Mouse (Mus musculus) megakaryocyte, adult 5-6 weeks (primary cell): ENCODE data around the gene Syngr3. TPM values are rescaled to one million over a fixed set of nuclear protein-coding genes. Genes with fewer than 3 reads are reported as not detected.
"Not testable (repeated sequence)": the region's sequence is repeated elsewhere in the genome, so short reads cannot be mapped to it uniquely, and the experiment has no call there.

ENCODE experiments used
- ATAC-seq: 2 replicates; pipeline ENCODE4 v1.8.0; 2016; ENCODE audit warnings: mild to moderate bottlenecking, inconsistent platforms; ENCODE audit not compliant: poor library complexity, severe bottlenecking
- total RNA-seq, 2 experiments: library from RNA; stranded (forward) in 1 of 2; stranded (reverse) in 1 of 2; fragments of 153-499, 151-499 nt in 1 of 2; fragments of 221-1000, 200-1000 nt in 1 of 2; gene quantifications; 2 replicates each; pipeline versions ENCODE4 v1.2.3 to v1.2.4; 2015 to 2017

The Syngr3 gene
- total RNA-seq, 2 experiments from 2014 or later, result not detected

GRCm38 (mm10) chr17:24720616-24721015, 30.9 kb upstream of the Syngr3 start:
- ATAC-seq, result not testable (repeated sequence)

DNA sequence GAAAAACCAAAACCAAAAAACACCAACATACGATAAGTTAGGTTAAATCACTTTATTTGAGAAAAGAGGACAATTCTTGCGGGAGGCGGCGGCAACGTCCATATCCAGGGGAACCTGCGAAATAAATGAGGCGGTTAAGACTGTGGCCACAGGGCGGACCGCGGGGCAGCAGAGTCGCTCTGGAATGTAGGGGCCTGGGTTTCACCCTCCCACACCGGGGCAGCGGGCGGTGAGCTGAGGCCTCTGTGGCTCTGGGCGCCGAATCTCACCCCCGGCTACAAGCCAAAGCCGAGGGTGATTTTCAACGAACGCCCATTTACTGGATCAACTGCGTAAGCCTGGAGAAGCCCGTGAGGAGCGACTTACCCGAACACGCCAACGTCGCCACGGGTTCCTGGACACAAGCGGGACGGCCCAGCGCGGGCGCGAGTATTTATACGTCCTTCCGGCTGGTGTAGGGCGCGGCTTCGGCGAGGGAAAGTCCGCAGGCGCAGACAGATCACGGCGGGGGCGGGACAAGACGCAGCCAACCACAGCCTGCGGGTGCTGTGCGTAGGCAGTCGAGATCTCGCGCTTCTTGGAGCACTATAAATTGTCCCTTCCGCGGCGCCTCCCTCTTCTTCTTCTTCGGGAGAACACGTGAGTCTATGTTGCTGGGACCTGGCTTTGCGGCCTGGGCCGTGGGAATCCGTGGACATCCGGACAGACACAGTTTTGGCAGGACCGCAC, 29.9 kb upstream of the Syngr3 start:
- ATAC-seq, result peak; percentile 92

- ATAC-seq, result not testable (repeated sequence)
Observed at GRCm38 (mm10) chr17:24718938-24719337, 29.2 kb upstream of the Syngr3 start.

DNA sequence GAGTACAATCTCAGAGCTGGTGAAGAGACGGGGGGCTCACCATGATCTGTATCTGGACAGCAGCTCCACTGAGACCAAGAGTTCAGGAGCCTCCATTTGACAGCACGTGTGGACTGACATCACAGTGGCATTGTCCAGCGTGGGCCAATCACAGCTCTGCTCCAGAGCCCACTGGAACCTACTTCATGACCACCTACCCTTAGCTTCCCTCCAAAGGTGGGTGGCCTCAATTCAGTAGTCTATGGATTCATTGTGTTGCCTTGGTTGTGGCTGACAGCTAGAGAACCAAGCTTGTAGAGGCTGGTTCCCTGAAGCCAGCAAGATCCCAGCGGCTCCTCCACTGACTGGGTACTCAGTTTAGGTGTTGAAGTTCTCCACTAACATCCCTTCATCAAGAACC, 28.2 kb upstream of the Syngr3 start, which contains the start of the genes Rnf151 and Rps2:
Gene Rnf151 (minus strand): TSS at position 121 of the 400 bp plus-strand sequence.
Gene Rps2 (plus strand): TSS at position 174 of the 400 bp plus-strand sequence.
- ATAC-seq, result no peak

GRCm38 (mm10) chr17:24716166-24716682, 26.5 kb upstream of the Syngr3 start:
- no peak for ATAC-seq

DNA sequence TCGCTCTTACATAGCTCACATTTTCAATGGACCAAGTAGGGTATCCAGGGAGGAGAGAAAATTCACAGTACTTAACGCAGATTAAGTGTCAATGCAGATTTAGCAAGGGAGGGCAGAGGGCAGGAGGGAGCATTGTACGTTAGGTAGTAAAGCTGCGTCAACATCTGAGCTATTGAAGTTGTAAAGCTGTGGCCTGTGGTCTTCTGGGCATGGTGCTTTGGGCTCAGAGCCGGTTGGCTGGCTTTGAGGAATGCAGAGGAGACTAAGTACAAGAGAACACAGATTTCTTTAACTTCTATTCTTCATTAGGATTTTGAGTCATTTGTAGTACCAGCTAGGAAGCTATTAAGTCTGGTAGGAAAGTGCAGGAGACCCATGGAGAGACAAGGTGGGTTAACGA, 25.8 kb upstream of the Syngr3 start:
- no peak for ATAC-seq

DNA sequence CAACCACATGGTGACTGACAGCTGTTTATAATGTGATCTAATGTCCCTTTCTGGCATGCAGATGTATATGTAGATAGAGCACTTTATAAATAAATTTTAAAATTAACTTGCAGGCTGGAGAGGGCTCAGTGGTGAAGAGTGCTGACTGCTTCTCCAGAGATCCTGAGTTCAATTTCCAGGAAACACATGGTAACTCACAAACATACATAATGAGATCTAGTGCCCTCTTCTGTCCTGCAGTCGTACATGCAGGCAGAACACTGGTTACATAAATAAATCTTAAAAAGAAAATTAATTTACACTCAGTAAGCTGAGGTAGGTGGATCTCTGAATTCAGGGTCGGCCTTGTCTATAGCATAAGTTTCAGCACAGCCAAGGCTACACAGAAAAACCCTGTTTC, 18.9 kb upstream of the Syngr3 start:
- peak; percentile 43 for ATAC-seq

DNA sequence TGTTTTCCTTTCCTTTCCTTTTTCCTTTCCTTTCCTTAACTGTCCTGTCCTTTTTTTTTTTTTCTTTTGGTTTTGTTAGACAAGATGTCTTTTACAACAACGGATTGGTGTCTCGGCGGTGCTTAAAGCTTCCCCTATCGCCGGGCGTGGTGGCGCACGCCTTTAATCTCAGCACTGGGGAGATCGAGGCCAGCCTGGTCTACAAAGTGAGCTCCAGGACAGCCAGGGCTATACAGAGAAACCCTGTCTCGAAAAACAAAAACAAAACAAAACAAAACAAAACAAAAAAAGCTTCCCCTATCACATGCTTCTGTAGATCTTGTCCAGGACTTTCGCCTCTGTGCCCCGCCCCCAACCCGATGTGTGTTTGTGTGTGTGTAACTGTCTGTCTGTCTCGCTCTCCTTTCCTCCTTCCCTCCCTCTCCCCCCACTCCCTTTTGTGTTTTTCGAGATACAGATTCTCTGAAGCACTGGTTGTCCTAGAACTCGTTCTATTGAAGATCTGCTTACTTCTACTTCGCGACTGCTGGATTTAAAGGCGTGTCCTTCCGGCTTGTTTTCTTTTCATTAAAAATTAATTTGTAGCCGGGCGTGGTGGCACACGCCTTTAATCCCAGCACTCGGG, 18.2 kb upstream of the Syngr3 start:
- ATAC-seq, result peak; percentile 28

DNA sequence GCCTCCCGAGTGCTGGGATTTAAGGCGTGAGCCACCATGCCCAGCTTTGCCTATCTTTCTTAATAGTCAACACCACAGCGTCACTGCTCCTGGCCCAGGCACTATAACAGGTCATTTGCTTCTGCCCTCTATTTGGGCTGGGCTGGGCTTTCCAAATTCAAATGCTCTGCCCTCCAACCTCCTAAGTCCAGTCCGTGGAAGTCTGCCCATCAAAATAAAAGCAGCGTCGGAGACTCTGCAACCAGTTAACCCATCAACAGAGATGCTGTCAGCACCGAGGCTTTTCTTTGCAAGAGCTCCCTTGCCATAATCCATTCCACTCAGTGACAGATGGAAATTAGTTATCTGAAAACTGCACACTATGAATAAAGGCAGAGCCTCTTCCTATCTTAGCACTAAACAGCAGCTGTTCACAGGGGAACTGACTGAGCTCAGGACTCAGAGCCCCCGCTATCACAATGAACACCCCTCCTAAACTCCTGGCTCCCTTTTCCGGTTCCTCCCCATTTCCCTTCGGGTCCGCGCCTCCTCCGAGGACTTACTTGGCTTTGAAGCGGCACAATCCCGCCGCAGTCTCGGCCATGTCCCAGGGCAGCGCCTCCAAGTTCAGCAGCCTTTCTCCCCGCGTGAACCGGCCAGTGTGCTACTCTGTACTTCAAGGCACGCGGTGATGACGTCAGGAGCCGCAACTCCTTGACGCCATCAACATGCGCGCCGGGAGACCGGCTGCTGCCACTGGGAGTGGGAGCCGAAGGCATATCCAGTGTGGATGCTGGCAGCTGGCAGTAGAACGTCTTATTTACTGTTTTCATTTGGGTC, 17.4 kb upstream of the Syngr3 start, which contains the start of gene Tbl3:
Gene Tbl3 (minus strand): TSS at position 679 of the 819 bp plus-strand sequence.
- ATAC-seq, result peak; percentile 96

- ATAC-seq, result no peak
Observed at GRCm38 (mm10) chr17:24705821-24706220, 16.1 kb upstream of the Syngr3 start.

GRCm38 (mm10) chr17:24701251-24701650, 11.5 kb upstream of the Syngr3 start:
- ATAC-seq, result no peak

DNA sequence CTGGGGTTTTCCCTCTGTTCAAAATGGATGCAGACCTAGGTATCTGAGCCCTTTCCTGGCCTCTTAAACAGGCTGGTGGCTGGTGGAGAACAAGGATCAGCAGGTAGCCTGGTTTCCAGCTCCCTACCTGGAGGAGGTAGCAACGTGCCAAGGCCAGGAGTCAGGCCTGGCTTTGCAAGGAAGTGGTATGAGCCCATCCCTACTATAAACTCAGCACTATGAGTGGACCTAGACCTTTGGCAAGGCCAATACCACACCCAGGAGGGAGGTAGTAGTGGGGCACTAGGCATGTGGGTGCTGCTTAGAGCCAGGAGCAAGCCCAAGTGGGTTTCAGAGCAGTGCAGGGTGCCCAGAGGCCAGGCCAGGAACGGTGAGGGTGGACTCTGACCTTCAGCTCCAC, 9.7 kb upstream of the Syngr3 start:
- ATAC-seq, result no peak

- ATAC-seq, result no peak
Observed at GRCm38 (mm10) chr17:24698715-24699114, 9.0 kb upstream of the Syngr3 start.

DNA sequence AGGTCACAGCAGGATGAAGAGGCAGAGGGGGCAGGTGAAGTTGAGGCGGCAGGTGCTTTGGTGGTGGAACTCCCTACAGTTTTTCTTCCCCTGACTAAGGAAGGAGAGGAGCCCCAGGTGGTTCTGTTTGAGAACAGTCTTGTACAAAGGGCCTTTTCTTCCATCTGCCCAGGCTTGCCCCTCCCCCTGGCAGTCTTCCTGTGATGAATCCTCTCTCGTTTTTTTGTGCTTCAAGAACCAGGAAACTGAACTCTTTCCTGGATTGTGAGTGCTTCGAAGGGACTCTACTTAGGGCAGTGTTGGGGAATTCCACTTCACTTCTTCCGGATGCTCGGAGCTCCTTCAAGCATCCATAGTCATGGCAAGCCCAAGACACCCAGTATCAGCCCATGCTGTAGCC, 8.2 kb upstream of the Syngr3 start:
- no peak for ATAC-seq

DNA sequence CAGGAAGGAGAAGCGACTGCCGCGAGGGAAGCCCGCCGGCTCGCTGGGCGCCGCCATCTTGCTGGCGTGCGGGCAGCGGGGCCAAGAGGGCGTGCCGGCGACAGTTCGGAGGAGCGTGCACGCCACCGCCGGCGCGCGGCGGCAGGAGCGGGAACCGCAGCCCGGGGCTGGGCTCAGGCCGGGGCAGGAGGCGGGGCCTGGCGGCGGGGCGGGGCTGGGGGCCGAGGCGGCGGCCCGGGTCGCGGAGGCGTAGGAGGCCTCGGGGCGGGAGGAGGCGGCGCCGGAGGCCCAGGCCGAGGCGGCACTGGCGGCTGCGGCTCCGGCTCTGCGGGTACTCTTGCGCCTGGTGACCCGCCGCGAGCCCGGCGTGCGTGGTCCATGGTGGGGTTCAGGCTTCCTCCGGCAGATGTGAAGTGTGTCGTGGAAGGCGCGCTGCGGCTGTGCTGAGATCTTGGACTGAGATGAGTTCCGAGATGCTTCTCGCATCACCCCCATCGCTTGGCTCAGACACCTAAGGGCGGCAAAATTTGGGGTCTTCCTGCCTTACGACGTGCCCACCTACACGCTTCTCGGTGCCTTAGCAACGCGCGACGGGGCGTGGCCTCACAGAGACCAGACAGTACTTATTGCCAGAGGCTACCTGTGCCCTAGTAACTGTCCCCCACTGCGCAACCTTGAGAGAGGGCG, 6.4 kb upstream of the Syngr3 start, which contains the start of the genes Gfer and Noxo1:
Gene Gfer (minus strand): TSS at position 146 of the 687 bp plus-strand sequence.
Gene Noxo1 (plus strand): TSS at position 224 of the 687 bp plus-strand sequence.
- ATAC-seq, result peak; percentile 93

GRCm38 (mm10) chr17:24695326-24696010, 5.7 kb upstream of the Syngr3 start:
- ATAC-seq, result no peak

- no peak for ATAC-seq
Observed at GRCm38 (mm10) chr17:24692385-24692784, 2.6 kb upstream of the Syngr3 start.

DNA sequence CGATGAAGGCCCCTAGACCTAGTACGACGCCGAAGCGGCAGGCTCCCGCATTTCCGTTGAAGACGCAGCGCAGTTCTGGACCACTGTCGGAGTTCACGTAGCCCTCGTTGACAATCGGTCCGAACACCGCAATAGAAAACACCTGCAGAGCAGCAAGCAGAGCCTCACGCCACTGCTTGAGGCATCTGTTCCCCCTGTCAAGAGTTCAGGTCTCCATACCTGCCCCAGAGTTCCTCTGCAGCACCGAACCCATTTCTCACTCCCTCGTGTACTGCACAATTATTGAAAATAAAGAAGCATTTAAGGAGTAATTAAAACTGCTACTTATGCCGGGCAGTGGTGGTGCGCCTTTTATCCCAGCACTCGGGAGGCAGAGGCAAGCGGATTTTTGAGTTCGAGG, 2.2 kb downstream of the Syngr3 start:
- ATAC-seq, result no peak

DNA sequence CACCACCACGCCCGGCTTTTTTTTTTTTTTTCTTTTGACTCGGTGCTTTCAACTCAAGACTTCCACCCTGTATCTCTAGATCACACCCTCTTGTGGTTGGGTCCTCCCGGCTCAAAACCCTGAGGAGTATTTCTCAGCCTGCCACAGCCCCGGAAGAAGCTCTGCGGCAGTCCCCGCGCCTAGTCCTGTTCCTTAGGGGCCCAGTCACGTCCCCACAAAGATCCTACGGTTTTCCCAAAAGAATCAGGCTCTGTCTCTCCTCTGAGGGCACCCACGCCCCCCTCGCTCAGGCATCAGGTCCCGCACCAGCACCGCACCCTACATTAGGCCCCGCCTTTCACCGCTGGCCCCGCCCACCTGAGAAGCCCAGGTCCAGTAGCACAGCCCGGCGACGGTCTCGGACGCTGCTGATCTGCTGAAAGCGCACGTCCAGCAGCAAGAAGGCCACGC, 2.6 kb downstream of the Syngr3 start:
- ATAC-seq, result peak; percentile 86

DNA sequence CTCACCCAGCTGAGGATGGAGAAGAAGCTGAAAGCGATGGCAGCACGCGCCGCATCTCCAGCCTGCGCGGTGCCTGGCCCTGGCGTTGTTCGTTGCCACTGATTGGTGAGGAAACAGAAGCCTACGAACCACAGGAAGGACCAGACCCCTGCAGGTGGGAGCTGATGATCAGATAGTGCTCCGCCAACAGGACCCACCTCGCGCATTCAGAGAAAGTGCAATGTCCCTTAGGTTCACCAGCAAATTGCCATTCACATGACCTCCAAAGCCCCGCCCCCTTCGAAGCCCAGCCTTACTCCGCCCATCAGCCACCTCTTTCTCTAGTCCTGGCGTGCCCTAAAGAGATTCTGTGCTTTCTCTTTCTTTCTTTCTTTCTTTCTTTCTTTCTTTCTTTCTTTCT, 3.2 kb downstream of the Syngr3 start:
- peak; percentile 58 for ATAC-seq
